Mouse (Mus musculus): ENCODE measurements around the gene Enpp5. TPM values are rescaled to one million over a fixed set of nuclear protein-coding genes. Genes with fewer than 3 reads are reported as not detected.
A peak's percentile ranks its signal among the peaks of the same experiment; 100 is the strongest.

Gene Enpp5
- polyA plus RNA-seq, 2 experiments, result 3.8 to 4.1 TPM

DNA sequence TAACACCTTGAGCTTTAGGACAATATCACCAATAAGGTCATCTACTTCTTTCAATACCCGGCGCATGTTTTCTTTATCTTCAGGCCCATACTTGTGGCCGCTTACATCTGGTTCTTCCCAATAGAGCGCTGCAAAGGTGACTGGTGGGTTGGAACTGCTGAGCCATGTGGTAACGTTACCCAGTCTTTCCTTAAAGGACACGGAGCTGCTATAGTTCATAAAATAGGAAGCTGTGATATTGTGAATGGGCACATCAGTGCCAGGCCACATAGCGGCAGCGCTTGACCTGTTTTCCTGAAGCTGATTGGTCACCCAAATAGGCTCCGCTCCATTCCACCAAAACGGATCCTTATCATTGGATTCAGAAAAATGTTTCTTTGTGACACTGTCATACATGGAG is 23.3 kb downstream of the Enpp5 start:
- H3K9me3 ChIP-seq (ENCODE audit: control insufficient read depth, low read length), result no peaks in the 10 kb centered on the region
- TF ChIP-seq CTCF (IDR thresholded peaks at IDR 0.05; ENCODE audit: low read depth) (no peak), EP300 (IDR thresholded peaks at IDR 0.05; ENCODE audit: low read depth) (no peak)
- no peak overlapping the region for H3K4me2 ChIP-seq (ENCODE audit: low read depth)
- ATAC-seq (ENCODE audit: insufficient read depth), result no peak
- H3K4me1 ChIP-seq (replicated peaks; ENCODE audit: control insufficient read depth in 2 of 2, insufficient read depth in 2 of 2, low read length in 1 of 2), result peaks cover 3 to 14% of the 10 kb centered on the region in 2 experiments
- H3K4me3 ChIP-seq (ENCODE audit: insufficient read depth in 1 of 2, low read depth in 2 of 2, low read length in 2 of 2), result no peak overlapping the region
- no peak for DNase-seq (ENCODE audit: low read depth in 3 of 3, low spot score in 3 of 3)
- 78% methylated on average over 10 of the region's 10 CpGs for WGBS (ENCODE audit: insufficient replicate concordance)
- H3K27ac ChIP-seq, result no peak overlapping the region
- H3K27me3 ChIP-seq (ENCODE audit: control insufficient read depth, insufficient read depth, low read length), result no peaks in the 10 kb centered on the region
- H3K36me3 ChIP-seq (replicated peaks; ENCODE audit: control insufficient read depth, insufficient read depth, low read depth), result no peaks in the 10 kb centered on the region; the same call in 1 of the 2 replicates
- H3K9ac ChIP-seq (replicated peaks), result no peak overlapping the region

DNA sequence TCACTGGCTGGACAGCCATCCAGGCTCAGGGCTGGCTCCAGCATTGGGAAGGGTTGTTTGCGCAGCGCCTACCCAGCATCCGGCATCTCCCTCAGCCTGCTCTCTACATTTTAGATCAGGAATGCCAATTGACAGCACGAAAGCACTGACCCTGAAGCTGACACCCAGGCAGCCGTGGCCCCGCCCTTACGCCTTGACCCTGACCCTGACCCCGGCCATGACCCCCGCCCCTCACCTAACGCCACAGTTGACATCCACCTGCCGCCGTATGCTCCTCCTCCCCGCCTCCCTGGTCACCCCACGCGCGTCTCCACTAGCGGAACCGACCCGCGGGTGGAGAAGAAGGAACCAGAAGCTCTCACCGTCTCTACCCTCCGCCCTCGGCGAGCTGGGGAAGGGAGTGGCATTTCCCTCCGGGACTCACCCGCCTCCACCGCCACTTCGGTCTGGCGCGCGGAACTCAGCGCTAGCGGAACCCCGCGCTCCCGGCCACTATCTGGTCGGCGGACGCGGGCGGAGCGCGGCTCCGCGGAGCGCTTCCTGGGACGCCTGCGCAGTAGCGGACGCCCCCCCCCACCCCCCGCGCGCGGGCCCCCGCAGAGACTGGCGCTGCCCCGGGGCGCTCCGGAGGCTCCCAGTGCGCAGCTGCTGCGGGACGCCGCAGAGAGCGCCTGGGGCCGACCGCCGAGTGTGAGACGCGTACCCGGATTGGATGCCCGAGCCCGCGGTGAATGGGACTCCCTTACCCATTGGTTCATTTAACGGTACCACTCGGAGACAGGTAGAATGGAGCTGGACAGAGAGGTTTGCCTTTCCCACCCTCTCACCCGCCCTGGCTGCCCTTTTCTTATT is 26.9 kb downstream of the Enpp5 start, which contains the start of gene Enpp4:
TSS of gene Enpp4 (minus strand) at position 523 of the 852 bp plus-strand sequence.
- Histone ChIP-seq H3K27ac (no peak within 1 kb of the TSS), H3K4me2 (ENCODE audit: low read depth) (peak within 1 kb of the TSS; percentile 77)
- no peak for TF ChIP-seq CTCF (IDR thresholded peaks at IDR 0.05; ENCODE audit: low read depth)
- TF ChIP-seq EP300 (IDR thresholded peaks at IDR 0.05; ENCODE audit: low read depth), result no peak

DNA sequence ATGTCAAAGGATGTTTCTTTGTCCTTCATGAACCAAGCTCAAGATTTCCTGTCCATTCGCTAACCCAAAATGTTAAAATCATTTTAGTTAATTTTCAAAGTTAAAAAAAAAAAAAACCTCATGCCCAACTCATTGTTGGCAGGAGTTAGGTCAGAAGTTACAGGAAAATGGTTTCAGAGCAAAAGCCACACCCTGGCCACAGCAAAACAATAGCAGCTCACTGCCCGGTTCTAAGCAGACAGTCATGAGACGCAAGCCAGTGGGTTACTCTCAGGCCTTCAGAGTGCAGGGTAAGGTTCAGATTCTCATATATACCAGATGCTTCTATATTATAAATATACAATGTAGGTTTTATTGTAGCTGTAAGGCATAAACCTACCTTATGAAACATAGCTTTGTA is 29.7 kb downstream of the Enpp5 start:
- Histone ChIP-seq H3K9me3 (ENCODE audit: control insufficient read depth, low read length) (no peaks in the 10 kb centered on the region), H3K9ac (replicated peaks) (no peak overlapping the region), H3K4me1 (replicated peaks; ENCODE audit: control insufficient read depth in 2 of 2, insufficient read depth in 2 of 2, low read length in 1 of 2) (peaks cover 3 to 13% of the 10 kb centered on the region in 2 experiments), H3K36me3 (replicated peaks; ENCODE audit: control insufficient read depth, insufficient read depth, low read depth) (no peaks in the 10 kb centered on the region), H3K27ac (no peak overlapping the region), H3K27me3 (ENCODE audit: control insufficient read depth, insufficient read depth, low read length) (no peaks in the 10 kb centered on the region), H3K4me3 (ENCODE audit: insufficient read depth in 1 of 2, low read depth in 2 of 2, low read length in 2 of 2) (no peak overlapping the region), H3K4me2 (ENCODE audit: low read depth) (no peak overlapping the region)
- no peak for DNase-seq (ENCODE audit: low read depth in 3 of 3, low spot score in 3 of 3)
- no peak for ATAC-seq (ENCODE audit: insufficient read depth)
- WGBS (ENCODE audit: insufficient replicate concordance), result 53% methylated on average over 3 of the region's 3 CpGs
- no peak for TF ChIP-seq EP300 (IDR thresholded peaks at IDR 0.05; ENCODE audit: low read depth)
- no peak for TF ChIP-seq CTCF (IDR thresholded peaks at IDR 0.05; ENCODE audit: low read depth)

More for the DNA sequence above, 26.9 kb downstream of the Enpp5 start, which contains the start of gene Enpp4:
- Histone ChIP-seq H3K9ac (replicated peaks) (peak within 1 kb of the TSS; percentile 71), H3K9me3 (ENCODE audit: control insufficient read depth, low read length) (no peaks in the 10 kb centered on the region), H3K4me3 (ENCODE audit: insufficient read depth in 1 of 2, low read depth in 2 of 2, low read length in 2 of 2) (peak within 1 kb of the TSS; percentile 69 to 72), H3K27me3 (ENCODE audit: control insufficient read depth, insufficient read depth, low read length) (no peaks in the 10 kb centered on the region), H3K36me3 (replicated peaks; ENCODE audit: control insufficient read depth, insufficient read depth, low read depth) (no peaks in the 10 kb centered on the region), H3K4me1 (replicated peaks; ENCODE audit: control insufficient read depth in 2 of 2, insufficient read depth in 2 of 2, low read length in 1 of 2) (peaks cover 3 to 14% of the 10 kb centered on the region in 2 experiments)
- WGBS (ENCODE audit: insufficient replicate concordance), result under 1% methylated on average over 73 of the region's 76 CpGs
- peak; percentile 63 to 83 (median 79) for DNase-seq (ENCODE audit: low read depth in 3 of 3, low spot score in 3 of 3)
- ATAC-seq (ENCODE audit: insufficient read depth), result peak; percentile 97

- H3K4me3 ChIP-seq (ENCODE audit: insufficient read depth in 1 of 2, low read depth in 2 of 2, low read length in 2 of 2), result no peak overlapping the region
- 0 out of 4 replicates have a peak, but pooled peaks cover 0 to 2% of the 10 kb centered on the region in 2 experiments for H3K4me1 ChIP-seq (replicated peaks; ENCODE audit: control insufficient read depth in 2 of 2, insufficient read depth in 2 of 2, low read length in 1 of 2)
- H3K9me3 ChIP-seq (ENCODE audit: control insufficient read depth, low read length), result no peaks in the 10 kb centered on the region
- H3K9ac ChIP-seq (replicated peaks), result no peak overlapping the region
- ATAC-seq (ENCODE audit: insufficient read depth), result no peak
- H3K4me2 ChIP-seq (ENCODE audit: low read depth), result no peak overlapping the region
- WGBS (ENCODE audit: insufficient replicate concordance), result 30% methylated on average over 2 of the region's 2 CpGs
- no peak for DNase-seq (ENCODE audit: low read depth in 3 of 3, low spot score in 3 of 3)
- H3K27me3 ChIP-seq (ENCODE audit: control insufficient read depth, insufficient read depth, low read length), result no peaks in the 10 kb centered on the region
- no peak overlapping the region for H3K27ac ChIP-seq
- no peaks in the 10 kb centered on the region for H3K36me3 ChIP-seq (replicated peaks; ENCODE audit: control insufficient read depth, insufficient read depth, low read depth)
- no peak for TF ChIP-seq EP300 (IDR thresholded peaks at IDR 0.05; ENCODE audit: low read depth)
- no peak for TF ChIP-seq CTCF (IDR thresholded peaks at IDR 0.05; ENCODE audit: low read depth)
Observed at GRCm38 (mm10) chr17:44116584-44116983, 38.0 kb downstream of the Enpp5 start.

GRCm38 (mm10) chr17:44117721-44118120 is 39.1 kb downstream of the Enpp5 start:
- no peak for ATAC-seq (ENCODE audit: insufficient read depth)
- Histone ChIP-seq H3K4me1 (replicated peaks; ENCODE audit: control insufficient read depth in 2 of 2, insufficient read depth in 2 of 2, low read length in 1 of 2) (0 out of 4 replicates have a peak, but pooled peaks cover 0 to 2% of the 10 kb centered on the region in 2 experiments), H3K9me3 (ENCODE audit: control insufficient read depth, low read length) (no peaks in the 10 kb centered on the region), H3K4me2 (ENCODE audit: low read depth) (no peak overlapping the region), H3K27me3 (ENCODE audit: control insufficient read depth, insufficient read depth, low read length) (no peaks in the 10 kb centered on the region), H3K9ac (replicated peaks) (no peak overlapping the region), H3K36me3 (replicated peaks; ENCODE audit: control insufficient read depth, insufficient read depth, low read depth) (no peaks in the 10 kb centered on the region), H3K4me3 (ENCODE audit: insufficient read depth in 1 of 2, low read depth in 2 of 2, low read length in 2 of 2) (no peak overlapping the region), H3K27ac (no peak overlapping the region)
- no peak for TF ChIP-seq EP300 (IDR thresholded peaks at IDR 0.05; ENCODE audit: low read depth)
- TF ChIP-seq CTCF (IDR thresholded peaks at IDR 0.05; ENCODE audit: low read depth), result no peak
- no peak for DNase-seq (ENCODE audit: low read depth in 3 of 3, low spot score in 3 of 3)
- WGBS (ENCODE audit: insufficient replicate concordance), result 36% methylated on average over 2 of the region's 2 CpGs
